Mouse (Mus musculus) limb, embryonic 14.5 days (tissue): ENCODE results near the gene Hes7. TPM values are rescaled to one million over a fixed set of nuclear protein-coding genes. Genes with fewer than 3 reads are reported as not detected.
A peak's percentile ranks its signal among the peaks of the same experiment; 100 is the strongest.

Source experiments
- ATAC-seq: fragments of 200-750 bp; cut with Nextera tagmentation; 2 replicates; pipeline ENCODE4 v1.8.0; 2017; ENCODE audit warnings: low read depth, moderate number of reproducible peaks, moderate TSS enrichment; ENCODE audit not compliant: low FRiP score
- DNase-seq: peaks from one replicate; pipeline ENCODE4 v3.0.0-alpha.2; 2015; ENCODE audit warnings: low spot score
- H3K27ac ChIP-seq: fragments of 300-500 bp; sonication (generic); replicated peaks from 2 replicates; pipeline ENCODE4 v1.5.1; 2014; ENCODE audit warnings: low read depth, mild to moderate bottlenecking, low read length, moderate library complexity, mixed read lengths
- H3K27me3 ChIP-seq: fragments of 300-500 bp; sonication (generic); 2 replicates; pipeline ENCODE4 v1.6.1; 2014; ENCODE audit warnings: low read length, mixed read lengths; ENCODE audit not compliant: control insufficient read depth, insufficient read depth
- H3K36me3 ChIP-seq: fragments of 300-500 bp; sonication (generic); 2 replicates; pipeline ENCODE4 v1.6.1; 2014; ENCODE audit warnings: mild to moderate bottlenecking, low read length, moderate library complexity, mixed read lengths; ENCODE audit not compliant: control insufficient read depth, insufficient read depth
- H3K4me1 ChIP-seq: fragments of 300-500 bp; sonication (generic); 2 replicates; pipeline ENCODE4 v1.6.1; 2014; ENCODE audit warnings: antibody characterized with exemption, low read length, mixed read lengths; ENCODE audit not compliant: control insufficient read depth, insufficient read depth
- H3K4me2 ChIP-seq: fragments of 300-500 bp; sonication (generic); replicated peaks from 2 replicates; pipeline ENCODE4 v1.6.1; 2014; ENCODE audit warnings: low read depth, mild to moderate bottlenecking, low read length, moderate library complexity; ENCODE audit not compliant: severe bottlenecking
- H3K4me3 ChIP-seq: fragments of 300-500 bp; sonication (generic); replicated peaks from 2 replicates; pipeline ENCODE4 v1.5.1; 2014; ENCODE audit warnings: low read length
- H3K9ac ChIP-seq: fragments of 300-500 bp; sonication (generic); 2 replicates; pipeline ENCODE4 v1.6.1; 2014; ENCODE audit warnings: mild to moderate bottlenecking, low read depth, low read length, moderate library complexity; ENCODE audit not compliant: severe bottlenecking
- H3K9me3 ChIP-seq: fragments of 300-500 bp; sonication (generic); 2 replicates; pipeline ENCODE4 v1.6.1; 2016; ENCODE audit warnings: low read length; ENCODE audit not compliant: control insufficient read depth
- POLR2A ChIP-seq: fragments of 200-500 bp; IDR thresholded peaks from 2 replicates; pipeline ENCODE4 v1.8.0; 2012; ENCODE audit warnings: inconsistent platforms, mild to moderate bottlenecking, moderate library complexity, borderline replicate concordance; ENCODE audit not compliant: insufficient read depth, insufficient read length; ENCODE audit errors: extremely low read depth
- WGBS: fragments of 180-500 bp; shearing (Covaris S2); extraction: QIAGEN DNeasy Blood & Tissue Kit; methylation state at CpG from one replicate; pipeline ENCODE4 v1.1.7; 2014; 5-methylcytosine and 5-hydroxymethylcytosine counted together
- polyA plus RNA-seq, 2 experiments: library from polyadenylated mRNA; depleted of rRNA in 1 of 2; stranded (reverse) in 1 of 2; unstranded in 1 of 2; fragments of >200 nt; fragmentation: Nextera tagmentation in 1 of 2; extraction: Ambion mirVana in 1 of 2; gene quantifications; 2 replicates each; pipeline versions ENCODE4 v1.2.1 to v1.2.3; 2012 to 2014

Hes7 gene
- polyA plus RNA-seq, 2 experiments: 0.30 to 1.1 TPM

DNA sequence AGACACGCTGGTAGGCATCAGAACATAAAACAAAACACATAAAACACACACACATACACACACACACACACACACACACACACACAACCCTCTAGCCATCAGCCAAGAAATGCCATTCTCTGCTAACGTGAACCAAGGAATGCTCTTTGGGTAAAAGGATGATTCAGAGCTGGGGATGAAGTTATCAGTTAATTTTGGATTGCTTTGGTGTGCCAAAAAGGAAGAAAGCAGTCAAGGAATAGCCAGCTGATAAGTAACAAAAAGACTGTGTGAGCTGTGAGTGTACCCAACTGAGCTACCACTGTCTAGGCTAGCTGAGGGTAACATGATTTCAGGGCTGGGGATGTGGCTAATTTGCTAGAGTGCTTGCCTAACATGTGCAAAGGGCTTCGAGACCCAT is 6.2 kb upstream of the Hes7 start:
- no peak for ATAC-seq
- no peak for TF ChIP-seq POLR2A
- no peaks in the 10 kb centered on the region for H3K27me3 ChIP-seq

DNA sequence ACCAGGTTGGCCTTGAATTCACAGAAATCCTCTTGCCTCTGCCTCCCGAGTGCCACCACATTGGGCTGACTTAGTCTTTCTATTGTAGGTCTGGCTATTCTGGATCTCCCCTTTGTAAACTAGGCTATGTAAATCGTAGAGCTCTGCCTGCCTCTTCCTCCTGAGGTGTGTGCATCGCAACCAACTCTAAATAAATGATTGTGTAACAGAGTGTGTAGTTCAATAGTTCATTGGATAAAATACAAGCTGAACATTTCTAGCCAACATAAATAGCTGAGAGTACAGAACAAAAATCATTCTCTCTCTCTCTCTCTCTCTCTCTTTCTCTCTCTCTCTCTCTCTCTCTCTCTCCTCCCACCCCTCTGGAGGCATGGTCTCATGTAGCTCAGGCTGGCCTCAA is 5.6 kb upstream of the Hes7 start:
- ATAC-seq (no peak), DNase-seq (no peak)
- H3K9ac ChIP-seq: no peak overlapping the region
- H3K9me3 ChIP-seq: no peaks in the 10 kb centered on the region
- no peak overlapping the region for H3K4me3 ChIP-seq
- H3K27ac ChIP-seq: no peak overlapping the region
- no peak for TF ChIP-seq POLR2A
- H3K4me1 ChIP-seq: peaks cover 18% of the 10 kb centered on the region
- H3K36me3 ChIP-seq: peaks cover under 1% of the 10 kb centered on the region; the same call in 1 of the 2 replicates
- H3K4me2 ChIP-seq: no peak overlapping the region
- 76% methylated on average over 3 of the region's 3 CpGs for WGBS
- no peaks in the 10 kb centered on the region for H3K27me3 ChIP-seq

More for the DNA sequence above, 6.2 kb upstream of the Hes7 start:
- no peak for DNase-seq
- Histone ChIP-seq H3K9ac (no peak overlapping the region), H3K36me3 (peaks cover 7% of the 10 kb centered on the region), H3K27ac (no peak overlapping the region), H3K9me3 (no peaks in the 10 kb centered on the region), H3K4me2 (no peak overlapping the region), H3K4me1 (peaks cover 14% of the 10 kb centered on the region), H3K4me3 (no peak overlapping the region)
- WGBS: 74% methylated on average over 3 of the region's 3 CpGs

DNA sequence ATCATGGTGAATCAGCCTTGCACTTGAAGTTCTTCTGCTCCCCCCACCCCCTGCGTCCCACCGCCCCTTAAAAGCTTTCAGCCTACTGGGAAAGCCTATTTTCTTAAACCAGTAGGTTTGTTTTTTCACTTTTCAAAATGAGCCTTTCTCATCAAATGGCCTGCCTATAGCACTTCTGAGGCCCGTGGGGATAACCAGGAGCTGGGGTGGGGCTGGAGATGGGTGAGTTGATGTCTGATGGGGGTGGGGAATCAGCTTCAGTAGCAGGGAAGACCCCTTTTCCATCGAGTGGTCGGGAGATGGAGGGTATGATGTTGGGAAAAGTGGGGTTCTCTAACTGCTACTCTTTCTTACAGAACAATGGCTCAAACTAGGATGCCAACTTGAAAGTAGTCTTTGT is 3.4 kb upstream of the Hes7 start:
- DNase-seq (no peak), ATAC-seq (no peak)
- TF ChIP-seq POLR2A: no peak
- Histone ChIP-seq H3K9ac (no peak overlapping the region), H3K4me2 (0 out of 2 replicates have a peak overlapping the region, but pooled peaks have one; percentile 82), H3K36me3 (no peaks in the 10 kb centered on the region), H3K27ac (no peak overlapping the region), H3K4me3 (peak overlapping the region; percentile 60; the same call in 1 of the 2 replicates), H3K27me3 (no peaks in the 10 kb centered on the region), H3K4me1 (peaks cover 27% of the 10 kb centered on the region), H3K9me3 (no peaks in the 10 kb centered on the region)
- 52% methylated on average over 5 of the region's 5 CpGs for WGBS

DNA sequence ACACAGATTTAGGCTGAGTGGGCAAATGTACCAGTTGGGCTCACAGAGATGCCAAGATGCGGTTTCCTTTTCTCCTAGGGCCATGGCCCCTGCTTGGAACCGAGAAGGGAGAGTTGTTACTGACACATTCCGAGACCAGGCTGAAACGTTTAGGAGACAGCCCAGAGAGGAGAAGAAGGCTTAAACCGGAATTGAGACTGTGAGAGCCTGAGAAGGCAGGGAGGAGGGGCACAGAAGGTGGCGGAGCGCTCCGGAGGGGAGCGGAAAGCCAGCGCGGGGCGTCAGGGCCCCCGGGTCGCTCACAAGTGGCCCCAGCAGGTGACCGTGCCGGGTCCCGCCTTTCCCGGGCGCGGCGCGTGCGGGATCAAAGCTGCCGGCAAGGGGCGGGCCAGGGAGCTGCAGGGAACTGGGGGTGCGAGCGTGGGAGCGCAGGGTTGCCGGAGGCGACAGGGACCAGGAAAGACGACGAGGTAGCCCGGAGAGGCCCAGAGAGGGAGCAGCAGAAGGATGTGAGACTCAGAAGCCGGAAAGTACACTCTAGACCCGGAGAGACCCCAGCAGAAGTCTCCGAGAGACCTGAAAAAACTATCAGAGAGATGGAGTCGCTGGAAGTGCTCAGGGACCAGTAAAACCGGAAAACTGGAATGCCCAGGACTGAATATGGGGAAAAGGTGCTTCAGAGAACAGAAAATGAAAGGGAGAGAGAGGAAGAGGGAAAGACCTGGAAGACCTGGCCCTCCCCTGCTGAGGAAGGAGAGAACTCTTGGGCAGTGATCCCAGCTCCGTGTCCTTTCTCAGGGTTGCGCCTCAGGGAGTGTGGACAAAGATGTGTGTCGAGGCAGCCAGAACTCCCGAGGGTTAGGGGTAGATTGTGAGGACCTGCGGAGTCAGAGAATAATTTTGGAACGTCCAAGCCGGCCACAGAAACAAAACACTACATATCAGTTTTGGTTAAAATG is 2.2 kb upstream of the Hes7 start:
- 0 out of 2 replicates have a peak, but pooled peaks have one; percentile 9 for TF ChIP-seq POLR2A
- ATAC-seq: peak; percentile 16; the same call in 1 of the 2 replicates

DNA sequence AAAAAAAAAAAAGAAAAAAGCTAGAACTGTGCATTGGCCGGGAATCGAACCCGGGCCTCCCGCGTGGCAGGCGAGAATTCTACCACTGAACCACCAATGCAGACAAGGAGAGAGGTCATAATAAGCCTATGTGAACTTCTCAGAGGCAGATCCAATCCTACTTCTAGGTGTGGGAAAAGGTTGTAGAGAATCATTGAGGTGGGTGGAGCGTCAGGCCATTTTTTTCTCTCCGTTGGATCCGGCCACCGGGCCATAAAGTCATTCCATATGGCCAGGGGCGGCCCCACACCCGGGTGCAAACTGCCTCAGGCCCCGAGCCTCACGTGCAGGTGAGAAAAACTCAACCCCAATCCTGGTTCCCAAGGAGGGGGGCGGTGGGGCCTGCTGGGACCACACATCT is 1.4 kb upstream of the Hes7 start:
- peak; percentile 48 for ATAC-seq
- no peak overlapping the region for H3K9ac ChIP-seq

More for the DNA sequence above, 2.2 kb upstream of the Hes7 start:
- H3K27ac ChIP-seq: peak overlapping the region; percentile 39
- no peaks in the 10 kb centered on the region for H3K36me3 ChIP-seq
- no peaks in the 10 kb centered on the region for H3K27me3 ChIP-seq
- H3K9ac ChIP-seq: peak overlapping the region; percentile 62
- peaks cover 22% of the 10 kb centered on the region for H3K4me1 ChIP-seq
- no peak for DNase-seq
- peak overlapping the region; percentile 60 for H3K4me3 ChIP-seq
- no peaks in the 10 kb centered on the region for H3K9me3 ChIP-seq
- peak overlapping the region; percentile 82 for H3K4me2 ChIP-seq
- under 1% methylated on average over 45 of the region's 45 CpGs for WGBS

More for the DNA sequence above, 1.4 kb upstream of the Hes7 start:
- Histone ChIP-seq H3K27ac (no peak overlapping the region), H3K9me3 (no peaks in the 10 kb centered on the region), H3K36me3 (no peaks in the 10 kb centered on the region), H3K4me1 (peaks cover 22% of the 10 kb centered on the region), H3K4me2 (peak overlapping the region; percentile 82), H3K27me3 (no peaks in the 10 kb centered on the region), H3K4me3 (peak overlapping the region; percentile 60)
- WGBS: 0% methylated on average over 15 of the region's 15 CpGs
- DNase-seq: peak; percentile 94
- TF ChIP-seq POLR2A: no peak
